Mouse (Mus musculus) forebrain, embryonic 11.5 days (tissue): ENCODE measurements around the gene Sfxn3. TPM values are rescaled to one million over a fixed set of nuclear protein-coding genes. Genes with fewer than 3 reads are reported as not detected.

Experiments used
- ATAC-seq: fragments of 200-750 bp; cut with Nextera tagmentation; replicated peaks from 2 replicates; pipeline ENCODE4 v1.8.0; 2017; ENCODE audit warnings: moderate TSS enrichment; ENCODE audit not compliant: low FRiP score
- DNase-seq: peaks from one replicate; pipeline ENCODE4 v3.0.0-alpha.2; 2017; ENCODE audit warnings: low spot score
- H3K27ac ChIP-seq: fragments of 300-500 bp; sonication (generic); 2 replicates; pipeline ENCODE4 v1.5.1; 2014; ENCODE audit warnings: low read depth, low read length
- H3K27me3 ChIP-seq: fragments of 300-500 bp; sonication (generic); 2 replicates; pipeline ENCODE4 v1.6.1; 2014; ENCODE audit warnings: mild to moderate bottlenecking, low read length, mixed read lengths; ENCODE audit not compliant: control insufficient read depth, insufficient read depth
- H3K36me3 ChIP-seq: fragments of 300-500 bp; sonication (generic); 2 replicates; pipeline ENCODE4 v1.6.1; 2014; ENCODE audit warnings: mild to moderate bottlenecking, low read length, moderate library complexity, mixed read lengths; ENCODE audit not compliant: control insufficient read depth, insufficient read depth
- H3K4me1 ChIP-seq: fragments of 300-500 bp; sonication (generic); replicated peaks from 2 replicates; pipeline ENCODE4 v1.6.1; 2014; ENCODE audit warnings: low read length, mixed read lengths; ENCODE audit not compliant: control insufficient read depth, insufficient read depth
- H3K4me2 ChIP-seq: fragments of 300-500 bp; sonication (generic); 2 replicates; pipeline ENCODE4 v1.6.1; 2014; ENCODE audit warnings: low read depth, mild to moderate bottlenecking, low read length, moderate library complexity, mixed read lengths; ENCODE audit not compliant: severe bottlenecking
- H3K4me3 ChIP-seq: fragments of 300-500 bp; sonication (generic); 2 replicates; pipeline ENCODE4 v1.5.1; 2014; ENCODE audit warnings: low read depth, low read length
- H3K9ac ChIP-seq: fragments of 300-500 bp; sonication (generic); 2 replicates; pipeline ENCODE4 v1.6.1; 2014; ENCODE audit warnings: low read length
- H3K9me3 ChIP-seq: fragments of 300-500 bp; sonication (generic); 2 replicates; pipeline ENCODE4 v1.6.1; 2016; ENCODE audit warnings: low read length, mixed read lengths; ENCODE audit not compliant: control insufficient read depth
- WGBS: fragments of 180-500 bp; shearing (Covaris S2); extraction: QIAGEN DNeasy Blood & Tissue Kit; methylation state at CpG from one replicate; pipeline ENCODE4 v1.1.7; 2014; 5-methylcytosine and 5-hydroxymethylcytosine counted together
- polyA plus RNA-seq: library from polyadenylated mRNA; unstranded; fragments of >200 nt; fragmentation: Nextera tagmentation; extraction: Ambion mirVana; gene quantifications from 2 replicates; pipeline ENCODE4 v1.2.1, GENCODE M21; 2014

Sfxn3 gene
- polyA plus RNA-seq, result 15.4 and 18.7 TPM in 2 replicates

- no peaks in the 10 kb centered on the region for H3K9me3 ChIP-seq
- ATAC-seq (peak; percentile 73), DNase-seq (peak; percentile 85)
- peaks cover 8% of the 10 kb centered on the region; the same call in 1 of the 2 replicates for H3K4me1 ChIP-seq
- peak within 1 kb of the TSS; percentile 42 for H3K4me3 ChIP-seq
- H3K27ac ChIP-seq, result peak within 1 kb of the TSS; percentile 39
- H3K36me3 ChIP-seq, result no peaks in the 10 kb centered on the region
- peaks cover 14% of the 10 kb centered on the region for H3K27me3 ChIP-seq
- peak within 1 kb of the TSS; percentile 83 for H3K4me2 ChIP-seq
- WGBS, result under 1% methylated on average over 26 of the region's 26 CpGs
- peak within 1 kb of the TSS; percentile 65 for H3K9ac ChIP-seq
Observed at GRCm38 (mm10) chr19:45047417-45047934, at the start of gene Sfxn3. TSS of gene Sfxn3 (plus strand) at chr19:45047503.

GRCm38 (mm10) chr19:44997786-44998185, 49.5 kb upstream of the Sfxn3 start:
- DNase-seq, result no peak
- Histone ChIP-seq H3K4me1 (no peaks in the 10 kb centered on the region), H3K27ac (no peak overlapping the region), H3K36me3 (no peaks in the 10 kb centered on the region), H3K9ac (no peak overlapping the region), H3K27me3 (no peaks in the 10 kb centered on the region), H3K4me3 (no peak overlapping the region), H3K9me3 (no peaks in the 10 kb centered on the region), H3K4me2 (no peak overlapping the region)
- ATAC-seq, result no peak
- WGBS, result 89% methylated on average over 11 of the region's 11 CpGs

DNA sequence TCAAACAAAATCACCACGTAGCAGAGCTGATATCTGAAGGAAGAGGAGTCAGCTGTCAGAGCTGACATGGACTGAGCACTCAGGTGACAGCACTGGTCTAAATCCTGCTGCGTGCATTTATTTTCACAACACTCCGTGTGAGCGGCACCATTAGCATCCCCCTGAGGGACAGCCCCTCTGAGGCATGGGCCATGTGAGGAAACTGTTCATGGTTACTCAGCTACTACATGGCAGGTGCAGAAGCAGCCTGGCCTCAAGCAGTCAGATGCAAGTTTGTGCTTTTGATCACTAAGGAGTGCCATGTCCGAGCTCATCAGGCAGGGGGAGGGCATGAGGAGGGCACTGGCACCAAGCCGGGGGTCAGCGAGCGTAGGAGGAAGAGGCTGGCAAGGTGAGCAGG, 47.7 kb upstream of the Sfxn3 start:
- Histone ChIP-seq H3K4me1 (no peaks in the 10 kb centered on the region), H3K27me3 (no peaks in the 10 kb centered on the region), H3K9me3 (no peaks in the 10 kb centered on the region), H3K4me3 (no peak overlapping the region), H3K36me3 (no peaks in the 10 kb centered on the region; the same call in 1 of the 2 replicates), H3K27ac (no peak overlapping the region), H3K9ac (no peak overlapping the region), H3K4me2 (no peak overlapping the region)
- WGBS, result 89% methylated on average over 8 of the region's 8 CpGs
- DNase-seq (no peak), ATAC-seq (no peak)

DNA sequence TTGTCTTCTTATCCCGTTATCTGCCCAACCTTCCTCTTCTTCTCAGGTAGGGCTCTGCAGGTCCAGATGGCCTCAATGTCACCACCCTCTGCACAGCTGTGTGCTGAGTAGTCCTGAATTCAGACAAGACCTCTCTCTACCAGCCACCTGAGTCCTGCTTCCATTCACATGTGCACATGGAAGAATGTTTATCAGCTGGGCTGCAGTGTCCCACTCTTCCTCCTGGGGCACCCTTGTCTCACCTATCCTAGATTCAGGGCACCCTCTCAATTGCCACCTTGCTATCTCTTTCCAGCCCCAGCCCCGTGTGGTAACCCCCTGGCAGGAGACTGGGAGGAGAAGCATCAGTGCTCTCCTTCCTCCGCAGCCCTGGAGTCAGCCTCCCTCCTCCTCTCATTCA, 45.0 kb upstream of the Sfxn3 start:
- Histone ChIP-seq H3K27ac (no peak overlapping the region), H3K4me1 (peaks cover 7% of the 10 kb centered on the region), H3K4me2 (no peak overlapping the region), H3K9ac (no peak overlapping the region), H3K36me3 (no peaks in the 10 kb centered on the region; the same call in 1 of the 2 replicates), H3K27me3 (no peaks in the 10 kb centered on the region), H3K4me3 (no peak overlapping the region), H3K9me3 (no peaks in the 10 kb centered on the region)
- no peak for ATAC-seq
- WGBS, result 65% methylated on average over 3 of the region's 3 CpGs
- no peak for DNase-seq

- Histone ChIP-seq H3K36me3 (no peaks in the 10 kb centered on the region; the same call in 1 of the 2 replicates), H3K4me2 (no peak overlapping the region), H3K9ac (no peak overlapping the region), H3K4me1 (peaks cover 9% of the 10 kb centered on the region), H3K9me3 (no peaks in the 10 kb centered on the region), H3K27me3 (no peaks in the 10 kb centered on the region), H3K27ac (no peak overlapping the region), H3K4me3 (no peak overlapping the region)
- DNase-seq (no peak), ATAC-seq (no peak)
- WGBS, result 84% methylated on average over 7 of the region's 7 CpGs
Observed at GRCm38 (mm10) chr19:45003740-45004516, 43.4 kb upstream of the Sfxn3 start.

DNA sequence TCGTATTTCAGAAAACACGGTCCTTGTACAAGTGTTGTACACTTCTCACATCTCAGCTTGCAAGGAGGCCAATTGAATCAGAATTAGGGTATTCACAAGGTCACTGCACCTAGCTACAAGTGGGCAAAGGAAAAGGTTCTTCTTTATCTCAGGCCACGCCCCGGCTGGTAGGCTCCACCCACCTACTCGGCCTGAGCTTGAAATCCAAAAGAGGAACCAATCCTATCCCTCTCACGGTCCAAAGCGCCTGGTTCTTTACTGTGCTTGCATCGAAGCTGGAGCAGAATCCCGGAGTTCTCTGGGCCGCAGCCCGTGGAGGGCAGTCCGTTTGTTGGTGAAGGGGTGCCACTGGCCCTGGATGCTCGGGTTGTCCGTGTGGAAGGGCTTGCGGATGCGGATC, 41.9 kb upstream of the Sfxn3 start, which contains the start of gene Twnk:
Gene Twnk, plus strand, starts transcription at position 220 of the 400 bp plus-strand sequence.
- no peaks in the 10 kb centered on the region; the same call in 1 of the 2 replicates for H3K36me3 ChIP-seq
- peak within 1 kb of the TSS; percentile 86 for H3K4me2 ChIP-seq
- H3K4me1 ChIP-seq, result peaks cover 9% of the 10 kb centered on the region
- peak within 1 kb of the TSS; percentile 93 for H3K4me3 ChIP-seq
- no peaks in the 10 kb centered on the region for H3K27me3 ChIP-seq
- peak within 1 kb of the TSS; percentile 53; the same call in 1 of the 2 replicates for H3K27ac ChIP-seq
- H3K9me3 ChIP-seq, result no peaks in the 10 kb centered on the region
- DNase-seq (no peak), ATAC-seq (no peak)
- 10% methylated on average over 16 of the region's 16 CpGs for whole genome bisulfite sequencing
- peak within 1 kb of the TSS; percentile 78 for H3K9ac ChIP-seq

- Histone ChIP-seq H3K36me3 (no peaks in the 10 kb centered on the region; the same call in 1 of the 2 replicates), H3K27me3 (no peaks in the 10 kb centered on the region), H3K9me3 (no peaks in the 10 kb centered on the region), H3K9ac (peak within 1 kb of the TSS; percentile 78), H3K4me2 (peak within 1 kb of the TSS; percentile 86), H3K4me1 (peaks cover 9% of the 10 kb centered on the region), H3K4me3 (peak within 1 kb of the TSS; percentile 93), H3K27ac (peak within 1 kb of the TSS; percentile 53; the same call in 1 of the 2 replicates)
- ATAC-seq (peak; percentile 90), DNase-seq (peak; percentile 96)
- under 1% methylated on average over 82 of the region's 82 CpGs for WGBS
Observed at GRCm38 (mm10) chr19:45005957-45006712, 41.2 kb upstream of the Sfxn3 start, which contains the start of gene Mrpl43. TSS of gene Mrpl43 (minus strand) at chr19:45006442.

DNA sequence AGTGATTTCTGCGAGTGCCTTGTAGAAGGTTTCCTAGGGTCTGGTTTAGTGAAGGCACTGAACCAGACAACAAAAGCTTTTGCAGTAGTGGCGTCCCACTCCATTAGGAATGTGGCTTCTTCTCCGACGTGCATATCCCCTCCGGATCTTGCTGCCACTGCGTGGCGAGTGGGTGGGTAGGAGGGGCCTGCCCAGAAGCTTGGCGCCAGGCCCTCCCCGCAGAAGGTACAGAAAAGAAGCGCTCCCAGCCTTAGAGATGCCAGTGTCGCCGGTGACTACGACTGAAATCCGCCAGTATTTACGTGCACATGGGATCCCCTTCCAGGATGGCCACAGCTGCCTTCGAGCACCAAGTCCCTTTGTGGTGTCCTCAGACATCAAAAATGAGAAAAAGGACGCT, 40.3 kb upstream of the Sfxn3 start:
- Histone ChIP-seq H3K4me2 (peak overlapping the region; percentile 86), H3K36me3 (no peaks in the 10 kb centered on the region; the same call in 1 of the 2 replicates)
- no peak for ATAC-seq

More for the DNA sequence above, 40.3 kb upstream of the Sfxn3 start:
- H3K9me3 ChIP-seq, result no peaks in the 10 kb centered on the region
- H3K27me3 ChIP-seq, result no peaks in the 10 kb centered on the region
- peak overlapping the region; percentile 78 for H3K9ac ChIP-seq
- 51% methylated on average over 17 of the region's 17 CpGs for WGBS
- peaks cover 9% of the 10 kb centered on the region for H3K4me1 ChIP-seq
- H3K27ac ChIP-seq, result no peak overlapping the region
- DNase-seq, result no peak
- H3K4me3 ChIP-seq, result peak overlapping the region; percentile 93
